Mouse (Mus musculus) Muller cell, postnatal 12 days (primary cell): ENCODE measurements around the gene Fam83c.

Experiments used
- DNase-seq: peaks from one replicate; pipeline ENCODE4 v3.0.0-alpha.2; 2015; ENCODE audit errors: inconsistent ontology term

Fam83c gene

GRCm38 (mm10) chr2:155826630-155827424 lies 7.8 kb downstream of the Fam83c start, which contains the start of gene Eif6:
TSS of gene Eif6 (minus strand) at chr2:155826925.
- peak; percentile 95 for DNase-seq

DNA sequence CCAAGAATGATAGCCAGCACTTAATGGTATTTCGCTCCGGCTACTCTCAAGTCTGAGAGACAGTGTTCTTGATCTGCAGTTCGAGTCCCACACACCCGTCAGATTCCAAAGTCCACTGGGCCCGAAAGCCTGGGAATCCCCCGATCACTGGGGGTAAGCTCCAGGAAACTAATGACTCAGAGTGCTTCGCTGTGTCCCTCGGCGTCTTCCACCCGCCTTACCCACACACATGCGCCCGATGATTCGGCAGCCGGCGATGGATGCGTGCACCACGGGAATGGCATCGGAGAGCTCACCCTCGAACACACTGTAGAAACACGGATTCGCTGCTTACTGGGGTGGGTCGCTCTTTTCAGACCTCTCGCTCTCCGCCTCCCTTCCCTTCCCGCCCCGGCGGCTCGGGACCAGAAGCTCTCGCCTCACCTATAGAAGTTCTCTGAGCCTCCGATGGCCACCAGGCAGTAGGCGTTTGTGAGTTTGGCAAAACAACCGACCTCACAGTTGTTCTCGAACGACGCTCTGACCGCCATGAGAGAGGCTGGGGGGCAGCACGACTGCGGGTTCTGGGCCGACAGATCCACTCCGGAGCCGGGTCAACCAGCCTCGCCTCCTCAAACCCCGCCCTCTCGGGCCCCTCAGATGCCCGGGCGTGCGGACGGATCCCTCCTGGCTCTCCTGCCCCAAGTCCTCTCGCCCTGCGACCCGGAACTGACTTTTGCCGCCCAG lies 8.6 kb downstream of the Fam83c start:
- DNase-seq: peak; percentile 56

- DNase-seq: no peak
Observed at GRCm38 (mm10) chr2:155823722-155824121, 10.9 kb downstream of the Fam83c start.

DNA sequence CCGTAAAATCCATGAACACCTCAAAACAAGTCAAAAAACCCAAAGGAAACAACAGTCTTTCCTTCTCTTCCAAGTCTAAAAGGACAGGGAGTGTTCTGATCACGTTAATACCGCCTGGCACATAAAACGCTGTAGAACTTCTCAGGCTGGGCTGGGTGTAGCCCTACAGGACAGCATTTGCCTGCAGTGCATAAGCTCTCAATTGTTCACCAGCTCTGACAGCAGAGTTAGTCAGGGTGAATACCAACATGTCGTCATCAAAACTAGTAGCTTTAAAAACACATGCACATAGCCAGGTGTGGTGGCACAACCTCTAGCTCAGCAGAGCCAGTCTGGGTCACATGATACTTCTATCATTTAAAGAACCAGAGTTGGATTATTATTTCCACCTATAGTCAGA lies 13.9 kb downstream of the Fam83c start:
- DNase-seq: no peak

DNA sequence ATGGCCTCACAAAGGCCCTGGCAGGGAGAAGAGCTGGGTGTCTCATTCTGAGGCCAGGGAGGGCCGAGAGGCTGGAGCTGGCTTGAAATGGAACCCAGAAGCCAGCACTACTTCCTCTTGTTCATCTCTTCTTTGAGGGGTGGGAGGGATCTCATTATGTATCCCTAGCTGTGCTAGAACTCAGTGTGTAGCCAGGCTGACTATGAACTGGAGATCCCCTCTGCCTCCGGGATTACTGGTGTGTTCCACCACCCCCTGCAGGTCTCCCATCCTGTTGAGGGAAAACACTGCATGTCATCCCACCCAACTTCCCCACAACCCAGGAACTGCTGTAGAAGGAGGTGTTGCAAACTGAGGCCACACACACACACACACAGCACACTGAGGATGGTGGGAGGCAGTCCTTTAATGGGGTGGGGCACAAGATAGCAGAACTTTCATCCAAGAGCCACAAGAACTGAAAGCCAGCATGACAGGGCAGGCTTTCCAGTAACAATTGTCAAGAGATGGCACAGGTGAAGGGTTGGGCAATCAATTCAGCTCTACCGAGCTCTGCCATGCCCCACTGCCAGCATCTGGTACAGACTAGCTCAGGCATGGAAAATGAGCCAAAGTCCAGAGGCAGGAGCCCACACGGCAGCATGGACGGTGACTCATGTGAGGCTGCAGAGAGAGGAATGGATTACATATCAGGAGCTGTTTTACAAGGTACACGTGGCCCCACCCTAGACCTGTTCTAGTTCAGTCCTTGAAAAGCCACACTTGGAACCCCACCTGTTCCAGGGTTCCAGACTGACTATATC lies 15.0 kb downstream of the Fam83c start:
- DNase-seq: no peak

DNA sequence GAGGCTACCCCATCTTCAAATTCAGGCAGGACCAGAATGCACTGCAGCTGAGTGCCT lies 15.4 kb downstream of the Fam83c start, which contains the start of gene BC029722:
Gene BC029722 (minus strand): TSS at position 35 of the 57 bp plus-strand sequence.
- no peak for DNase-seq

- peak; percentile 97 for DNase-seq
Observed at GRCm38 (mm10) chr2:155818596-155819391, 15.9 kb downstream of the Fam83c start.

- peak; percentile 42 for DNase-seq
Observed at GRCm38 (mm10) chr2:155817301-155818245, 17.1 kb downstream of the Fam83c start.

GRCm38 (mm10) chr2:155816179-155816578 lies 18.5 kb downstream of the Fam83c start:
- DNase-seq: no peak

DNA sequence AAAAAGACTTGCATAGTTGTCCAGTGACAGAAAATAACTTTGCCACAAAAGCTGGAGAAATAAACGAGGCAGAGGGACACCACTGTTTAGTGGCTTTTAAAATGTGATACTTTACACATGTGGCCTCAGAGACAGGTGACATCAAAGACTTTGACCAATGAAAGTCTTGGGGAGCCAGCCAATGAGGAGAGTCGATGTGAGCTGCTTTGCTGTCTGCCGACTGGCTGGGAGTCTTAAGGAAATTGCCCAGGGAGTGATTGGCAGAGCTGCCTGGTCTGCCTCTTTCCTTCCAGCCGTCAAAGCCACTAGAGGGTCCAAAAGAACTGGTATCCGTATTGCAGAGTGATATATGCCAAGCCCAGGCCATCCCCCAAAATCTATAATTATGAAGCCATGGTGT lies 19.8 kb downstream of the Fam83c start:
- no peak for DNase-seq

GRCm38 (mm10) chr2:155812637-155813036 lies 22.0 kb downstream of the Fam83c start:
- no peak for DNase-seq

DNA sequence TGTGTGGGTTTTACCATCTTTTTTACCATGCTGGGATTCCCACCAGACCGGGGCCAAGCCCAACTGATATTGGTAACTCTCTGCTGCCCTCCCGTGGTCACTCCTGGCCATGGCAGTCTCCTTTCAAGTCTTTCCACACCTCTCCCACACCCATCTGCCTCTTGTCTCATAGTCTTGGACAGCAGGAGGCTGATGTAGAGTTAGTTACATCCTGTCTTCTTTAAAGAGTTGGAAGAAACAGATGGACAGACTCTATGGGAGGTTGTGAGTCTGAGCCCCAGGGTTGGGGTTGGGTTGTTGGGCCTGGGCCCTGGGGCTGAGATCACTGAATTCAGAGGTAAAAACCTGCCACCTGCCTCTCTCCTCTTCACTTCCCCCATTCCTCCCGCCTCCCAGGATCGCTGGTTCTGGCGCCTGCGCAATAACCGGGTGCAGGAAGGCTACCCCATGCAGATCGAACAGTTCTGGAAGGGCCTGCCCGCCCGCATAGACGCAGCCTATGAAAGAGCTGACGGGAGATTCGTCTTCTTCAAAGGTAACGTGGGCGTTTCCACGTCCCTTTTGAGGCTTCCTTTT lies 22.7 kb downstream of the Fam83c start:
- DNase-seq: peak; percentile 51

GRCm38 (mm10) chr2:155809620-155810019 lies 25.0 kb downstream of the Fam83c start:
- peak; percentile 59 for DNase-seq

DNA sequence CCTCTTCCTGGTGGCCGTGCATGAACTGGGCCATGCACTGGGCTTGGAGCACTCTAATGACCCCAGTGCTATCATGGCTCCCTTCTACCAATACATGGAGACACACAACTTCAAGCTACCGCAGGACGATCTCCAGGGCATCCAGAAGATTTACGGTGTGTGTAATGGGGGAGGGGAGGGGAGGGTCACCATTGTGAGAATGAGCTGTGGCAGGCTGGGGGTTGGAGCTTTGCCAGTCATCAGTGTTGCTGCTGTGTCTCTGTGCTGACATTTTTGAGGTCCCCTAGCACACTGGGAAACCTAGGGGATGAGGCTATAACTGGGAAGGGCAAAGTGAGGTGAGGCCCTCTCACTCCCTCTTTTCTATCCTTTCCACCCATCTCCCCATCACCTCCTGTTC lies 27.2 kb downstream of the Fam83c start:
- no peak for DNase-seq

GRCm38 (mm10) chr2:155806548-155806947 lies 28.1 kb downstream of the Fam83c start:
- DNase-seq: peak; percentile 84

DNA sequence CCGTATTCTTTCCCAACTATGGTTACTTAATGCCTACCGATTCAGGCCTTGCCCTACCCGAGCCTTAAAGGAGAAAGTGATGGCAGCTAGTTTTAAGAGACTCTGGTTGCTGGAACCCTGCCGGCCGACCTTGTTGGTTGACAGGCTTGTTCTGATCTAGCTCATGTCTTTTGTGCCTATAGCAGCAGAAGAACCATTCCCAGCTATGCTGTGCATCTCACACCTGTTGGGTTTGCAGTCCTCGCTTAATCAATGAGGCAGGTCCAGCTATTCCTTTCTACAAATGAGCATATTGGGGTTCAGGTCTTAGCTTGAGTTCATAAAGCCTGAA lies 28.8 kb downstream of the Fam83c start:
- DNase-seq: no peak

DNA sequence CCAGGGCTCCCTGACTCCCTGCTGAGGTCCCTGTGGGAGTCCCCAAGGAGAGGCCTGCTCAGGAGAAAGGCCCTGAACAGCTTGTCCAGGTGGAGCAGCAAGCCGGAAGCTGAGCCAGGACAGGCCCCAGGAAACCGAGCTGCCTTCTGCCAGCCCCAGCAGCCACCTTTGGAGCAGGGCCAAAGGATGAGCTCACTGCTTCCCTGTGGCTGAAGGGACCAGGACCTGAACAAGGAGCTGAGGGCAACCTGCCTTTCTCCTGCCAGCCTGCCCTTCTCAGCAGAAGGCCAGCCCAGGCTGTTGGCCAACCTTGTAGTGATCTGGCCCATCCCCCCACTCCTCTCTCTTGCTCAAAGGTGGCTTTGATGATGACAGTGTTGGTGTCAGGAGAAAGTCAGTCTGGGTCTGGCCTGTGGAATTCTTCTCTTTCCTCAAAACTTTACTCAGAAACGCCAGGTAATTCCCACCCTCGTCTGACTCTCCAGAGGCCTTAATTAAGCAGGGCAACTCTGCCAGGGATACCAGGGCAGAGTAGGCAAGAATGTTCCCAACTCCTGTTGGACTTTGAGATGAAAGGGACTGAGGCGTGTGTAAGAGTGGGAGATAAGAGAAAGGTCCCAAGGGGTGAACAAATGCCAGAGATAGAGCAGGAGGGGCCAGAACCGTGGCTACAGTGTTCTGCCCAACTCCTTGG lies 29.3 kb downstream of the Fam83c start:
- peak; percentile 68 for DNase-seq

GRCm38 (mm10) chr2:155804053-155804452 lies 30.6 kb downstream of the Fam83c start:
- no peak for DNase-seq

DNA sequence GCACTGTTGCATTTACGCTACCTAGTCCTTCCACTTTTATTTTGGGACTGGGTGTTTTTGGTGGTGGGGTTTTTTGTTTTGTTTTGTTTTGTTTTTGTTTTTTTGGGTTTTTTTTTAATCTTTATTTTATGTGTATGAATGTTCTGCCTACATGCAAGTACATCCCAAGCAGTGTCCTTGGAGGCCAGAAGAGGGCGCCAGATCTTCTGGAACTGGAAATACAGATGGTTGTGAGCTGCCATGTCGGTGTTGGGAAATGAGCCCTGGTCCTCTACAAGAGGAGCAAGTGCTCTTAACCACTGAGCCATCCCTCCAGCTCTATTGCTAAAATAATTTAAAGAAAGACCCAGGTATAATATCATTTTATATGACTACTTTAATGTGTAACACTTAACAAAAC lies 31.9 kb downstream of the Fam83c start:
- DNase-seq: no peak

DNA sequence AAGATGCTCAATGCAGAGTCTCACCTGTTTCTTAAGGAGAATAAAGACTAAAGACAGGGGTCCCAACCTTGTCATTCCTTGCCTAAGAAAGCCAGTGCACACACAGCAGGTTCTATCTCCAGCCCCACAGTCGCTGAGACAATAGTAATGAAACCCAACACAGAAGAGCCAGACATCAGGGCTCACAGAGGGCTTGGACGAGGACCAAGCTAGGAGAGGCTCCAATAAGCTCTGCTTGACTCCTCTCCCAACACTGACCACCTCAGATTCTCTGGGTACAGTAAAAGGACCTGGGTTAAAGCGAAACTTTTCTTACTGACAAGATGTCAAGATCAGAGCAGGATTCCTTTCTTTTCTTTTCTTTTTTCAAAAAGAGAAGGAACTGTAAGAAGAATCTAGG lies 36.0 kb downstream of the Fam83c start:
- no peak for DNase-seq
